Mouse (Mus musculus) regulatory T cell (primary cell): ENCODE results near the gene Fam186b.

Experiments
- in situ Hi-C: fragments of 300-600 bp; cut with MboI, MseI; formaldehyde crosslinking; loops from one replicate; pipeline ENCODE4 v1.15.1; 2025; ENCODE audit warnings: high pct_unique_total_duplicates

Fam186b gene

GRCm38 (mm10) chr15:99295484-99295981, at the start of gene Fam186b:
Fam186b (minus strand) TSS chr15:99295888.
- in situ Hi-C loops = no loop called here

GRCm38 (mm10) chr15:99344961-99345360, 49.3 kb upstream of the Fam186b start:
- in situ Hi-C loops = no loop called here

- in situ Hi-C loops = no loop called here
Measured at GRCm38 (mm10) chr15:99344148-99344870, 48.6 kb upstream of the Fam186b start.

- in situ Hi-C loops = no loop called here
Measured at GRCm38 (mm10) chr15:99343414-99344147, 47.9 kb upstream of the Fam186b start.

DNA sequence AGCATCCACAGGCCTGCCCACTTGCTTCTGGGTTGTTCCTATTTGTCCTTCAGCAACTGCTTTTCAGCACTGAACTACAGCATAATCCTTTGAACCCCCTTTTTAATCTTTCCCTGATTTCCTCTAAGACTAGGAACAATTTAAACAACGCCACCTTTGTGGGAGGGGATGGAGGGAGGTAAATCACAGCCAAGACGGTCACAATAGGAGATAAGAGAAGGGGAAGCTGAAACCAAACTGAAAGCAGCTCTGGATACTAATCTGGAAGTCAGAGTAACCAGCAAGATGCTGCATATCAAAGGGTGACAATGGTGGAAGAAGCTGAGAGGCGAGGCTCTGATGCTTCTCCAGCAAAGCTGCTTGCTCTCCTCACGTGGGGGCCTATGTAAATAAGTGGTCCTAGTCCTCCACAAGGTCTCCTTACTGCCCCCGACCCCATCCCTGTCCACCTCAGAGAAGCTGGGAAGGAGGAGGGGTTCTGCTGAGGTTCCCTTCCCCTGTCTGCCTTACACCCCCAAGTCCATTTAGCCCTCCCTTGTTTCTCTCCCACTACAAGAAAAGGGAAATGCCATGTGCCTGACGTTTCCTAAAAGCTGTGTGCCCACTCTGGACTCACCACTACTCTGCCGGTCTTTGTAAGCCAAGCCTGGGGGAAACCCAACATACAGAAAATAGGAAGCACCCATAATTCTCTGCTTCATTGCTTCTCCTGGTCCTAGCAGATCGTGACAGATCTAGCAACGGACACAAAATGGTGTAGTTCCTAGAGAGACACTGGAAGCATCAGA, 46.7 kb upstream of the Fam186b start:
- in situ Hi-C loops = no loop called here

- in situ Hi-C loops = no loop called here
Measured at GRCm38 (mm10) chr15:99341102-99341501, 45.4 kb upstream of the Fam186b start.

- in situ Hi-C loops = no loop called here
Measured at GRCm38 (mm10) chr15:99339669-99340068, 44.0 kb upstream of the Fam186b start.

DNA sequence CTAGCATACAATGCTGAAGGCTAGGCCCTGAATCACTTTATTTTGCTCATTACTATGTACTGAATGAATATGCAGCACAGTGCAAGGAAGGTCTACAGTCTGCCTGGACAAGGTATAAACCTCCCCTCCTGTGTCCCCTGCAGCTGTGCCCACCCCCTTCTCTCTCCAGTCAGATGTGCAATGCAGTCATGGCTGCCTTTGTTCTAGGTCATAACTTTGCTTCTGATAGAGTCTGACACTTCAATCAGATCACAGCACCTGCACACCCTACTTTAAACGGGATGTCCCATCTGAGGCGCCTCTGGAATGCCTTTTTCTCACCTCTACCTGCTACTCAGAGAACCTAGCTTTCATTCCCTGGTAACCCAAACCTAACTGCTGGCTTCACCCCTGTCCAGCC, 43.2 kb upstream of the Fam186b start:
- in situ Hi-C loops = no loop called here

DNA sequence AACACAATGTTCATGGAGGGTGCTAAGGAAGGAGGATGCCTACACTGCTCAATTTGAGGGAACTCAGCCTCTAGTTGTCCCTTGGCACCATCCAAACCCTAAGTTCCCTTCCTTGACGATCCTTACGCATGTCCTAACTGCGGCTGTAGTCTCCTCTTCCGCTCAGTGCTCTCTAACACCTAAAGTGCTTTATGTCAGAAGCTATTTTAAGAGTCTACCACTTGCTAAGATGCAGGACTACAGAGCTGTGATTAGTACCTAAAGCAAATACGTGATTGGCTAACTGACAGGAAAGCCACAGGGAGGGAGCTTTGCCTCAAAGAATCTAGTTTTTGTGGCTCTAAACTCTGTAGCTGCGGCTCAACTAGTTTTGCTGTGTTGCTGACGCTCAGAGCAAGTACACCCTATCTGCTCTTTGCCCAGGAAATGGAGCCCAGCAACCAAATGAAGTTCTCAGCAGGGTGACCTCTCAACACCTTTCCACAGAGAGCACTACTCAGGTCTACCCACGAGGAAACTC, 40.2 kb upstream of the Fam186b start:
- in situ Hi-C loops = no loop called here

GRCm38 (mm10) chr15:99334500-99334899, 38.8 kb upstream of the Fam186b start:
- in situ Hi-C loops = no loop called here

DNA sequence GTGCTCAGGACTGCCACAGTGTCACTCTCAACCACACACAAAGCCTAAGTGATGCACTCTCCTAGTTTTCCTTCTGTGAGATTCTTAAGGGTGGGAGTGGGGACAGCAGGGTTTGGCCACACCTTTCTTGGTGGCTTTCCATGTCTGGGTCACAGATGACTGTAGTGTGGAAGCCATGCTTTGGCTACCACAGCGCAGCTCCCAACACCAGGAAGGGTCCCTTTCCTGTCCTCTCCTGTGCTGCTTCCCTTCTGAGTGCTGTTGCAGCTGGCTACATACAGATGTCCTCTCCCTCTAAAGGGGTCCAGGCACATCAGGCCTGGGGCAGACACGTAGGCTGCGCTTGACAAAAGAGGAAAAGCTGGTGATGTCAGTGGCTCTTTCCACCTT, 38.0 kb upstream of the Fam186b start:
- in situ Hi-C loops = no loop called here

DNA sequence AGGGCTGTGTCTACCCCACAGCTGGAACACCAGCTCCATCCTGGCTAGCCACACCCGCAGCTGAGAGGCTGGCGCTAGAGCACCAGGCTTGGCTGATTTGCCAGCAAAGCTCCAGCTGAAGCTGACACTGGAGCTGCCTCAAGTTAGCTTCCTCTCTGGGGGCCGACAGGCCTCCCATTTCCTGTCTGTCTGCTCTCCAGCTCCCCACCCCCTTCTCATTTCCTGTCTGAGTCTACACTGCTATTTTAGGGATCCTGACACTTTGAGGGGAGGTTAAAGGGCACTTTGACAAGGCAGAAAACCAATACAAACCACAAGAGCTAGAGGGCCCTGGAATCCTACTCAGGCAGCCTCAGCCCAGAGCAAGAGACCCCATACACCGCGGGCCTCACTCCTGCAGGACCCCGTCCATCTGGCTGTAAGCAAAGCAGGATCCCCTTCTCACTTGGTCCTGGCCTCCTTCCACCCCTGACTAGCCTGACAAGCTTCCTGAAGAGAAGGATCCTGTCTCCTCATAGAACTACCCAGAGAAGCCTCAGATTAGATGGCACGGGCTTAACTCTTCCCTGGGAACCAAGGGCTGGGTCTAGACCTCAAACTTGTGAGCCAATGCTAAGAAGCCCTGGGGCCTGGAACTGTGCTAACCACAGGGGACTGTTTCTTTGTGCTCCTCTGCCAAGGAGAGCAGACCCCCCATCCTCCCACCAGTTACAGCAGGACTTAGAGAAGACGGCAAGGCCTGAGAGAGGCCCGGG, 37.4 kb upstream of the Fam186b start:
- in situ Hi-C loops = no loop called here

GRCm38 (mm10) chr15:99332111-99332510, 36.4 kb upstream of the Fam186b start:
- in situ Hi-C loops = no loop called here

GRCm38 (mm10) chr15:99331341-99331740, 35.7 kb upstream of the Fam186b start:
- in situ Hi-C loops = no loop called here

- in situ Hi-C loops = no loop called here
Measured at GRCm38 (mm10) chr15:99330324-99330723, 34.6 kb upstream of the Fam186b start.

DNA sequence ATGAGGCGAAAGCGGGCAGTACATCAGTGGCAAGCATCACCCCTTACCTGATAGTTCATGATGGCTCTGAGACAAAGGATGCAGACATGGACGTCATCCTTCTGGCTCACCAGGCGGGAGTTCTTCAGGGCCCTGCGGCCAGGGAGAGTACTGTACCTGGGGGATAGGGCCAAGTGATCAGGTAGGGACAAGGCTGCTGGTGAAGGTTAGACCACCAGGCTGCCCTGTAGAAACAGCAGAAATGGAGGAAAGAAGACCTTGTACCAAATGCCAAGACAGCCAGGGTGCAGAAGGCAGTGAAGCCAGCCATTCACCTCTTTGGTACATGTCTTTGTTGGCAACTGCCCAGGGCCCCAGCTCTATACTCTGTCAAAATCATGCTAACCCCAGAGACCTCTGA, 32.3 kb upstream of the Fam186b start:
- in situ Hi-C loops = no loop called here

DNA sequence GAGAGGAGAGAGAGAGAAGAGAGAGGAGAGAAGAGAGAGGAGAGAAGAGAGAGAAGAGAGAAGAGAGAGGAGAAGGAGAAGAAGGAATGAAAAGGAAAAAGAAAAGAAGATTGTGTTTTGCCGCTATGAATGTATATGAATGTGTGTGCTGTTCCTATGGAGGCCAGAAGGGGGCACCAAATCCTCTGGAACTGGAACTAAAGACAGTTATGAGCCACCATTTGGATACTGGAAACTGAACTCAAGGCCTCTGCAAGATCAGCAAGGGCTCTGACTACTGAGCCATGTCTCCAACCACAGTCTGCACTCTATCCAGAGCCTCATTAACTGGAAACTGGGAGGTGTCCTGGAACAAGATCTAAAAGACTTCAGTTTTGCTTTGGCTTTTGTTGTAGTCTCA, 31.3 kb upstream of the Fam186b start:
- in situ Hi-C loops = no loop called here

DNA sequence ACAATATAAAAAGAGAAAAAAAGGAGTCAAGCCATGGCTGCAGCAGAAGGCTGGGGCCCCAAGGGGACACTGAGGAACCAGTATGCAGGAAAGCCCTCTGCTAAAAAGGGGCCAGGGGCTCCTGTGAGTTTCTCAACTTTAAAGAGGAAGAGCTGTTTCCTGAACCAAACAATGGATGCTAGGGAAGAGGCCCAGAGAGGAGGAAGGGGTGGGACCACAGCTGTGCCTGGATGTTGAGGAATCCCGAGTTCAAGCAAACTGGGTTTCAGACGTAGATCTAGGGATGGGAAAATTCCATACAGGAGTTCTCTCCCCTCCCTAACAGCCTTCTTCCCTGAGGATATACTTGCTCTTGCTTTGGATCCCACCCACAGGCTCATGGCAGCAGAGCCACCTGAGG, 30.7 kb upstream of the Fam186b start:
- in situ Hi-C loops = no loop called here

DNA sequence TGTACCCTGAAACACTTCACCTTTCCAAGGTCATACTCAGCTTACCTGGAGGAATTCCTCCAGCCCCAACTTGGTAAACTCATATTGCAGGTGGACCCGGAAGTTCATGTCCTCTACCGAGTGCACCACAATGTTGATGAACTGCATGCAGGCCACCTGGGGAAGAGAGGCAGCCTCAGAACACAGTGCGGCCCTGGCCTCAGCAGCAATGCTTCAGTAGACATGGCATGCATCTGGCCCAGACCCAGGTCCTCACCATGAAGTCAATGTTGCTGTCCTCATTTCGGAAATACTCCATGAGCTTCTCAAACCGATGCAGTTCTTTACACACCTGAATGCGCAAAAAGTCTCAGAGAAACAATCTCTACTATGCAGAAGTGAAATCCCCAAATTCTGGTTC, 29.9 kb upstream of the Fam186b start:
- in situ Hi-C loops = no loop called here

DNA sequence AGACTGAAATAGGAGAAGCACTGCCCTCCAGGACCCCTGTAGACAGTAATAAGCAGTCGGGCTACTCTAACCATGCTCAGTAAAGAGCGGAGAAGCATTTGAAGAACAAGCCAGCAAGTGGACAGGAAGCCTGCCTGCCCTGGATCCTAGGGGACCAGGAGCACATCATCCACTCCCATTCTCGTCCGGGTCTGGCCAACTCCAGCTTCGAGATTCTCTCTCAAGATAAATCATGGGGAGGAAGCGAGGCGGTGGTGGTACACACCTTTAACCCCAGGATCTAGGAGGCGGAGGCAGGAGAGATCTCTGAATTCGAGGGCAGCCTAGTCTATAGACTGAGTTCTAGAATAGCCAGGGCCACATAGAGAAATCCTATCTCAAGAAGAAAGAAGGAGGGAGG, 28.5 kb upstream of the Fam186b start:
- in situ Hi-C loops = loop anchor here (5.0 kb wide), 1 partner anchor 53 kb away; no protein-coding TSS in a partner anchor

DNA sequence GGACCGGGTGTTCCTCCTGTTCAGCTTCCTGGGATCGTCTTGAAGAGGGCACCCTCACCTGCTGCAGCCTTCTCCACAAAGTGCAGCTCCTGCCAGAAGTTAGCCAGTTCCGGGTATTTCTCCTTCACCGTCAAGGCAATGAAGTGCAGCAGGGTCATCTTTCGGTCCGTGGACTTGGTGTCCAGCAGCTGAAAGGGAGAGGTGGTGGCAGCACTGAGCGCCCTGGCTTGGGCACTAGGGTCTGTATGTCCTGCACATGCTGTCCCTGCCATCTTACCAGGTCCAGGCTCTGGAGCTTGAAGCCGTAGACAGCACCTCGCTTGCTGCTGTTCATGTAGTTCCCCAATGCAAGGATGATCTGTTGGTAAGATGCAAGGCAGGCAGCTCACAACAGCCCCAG, 25.3 kb upstream of the Fam186b start:
- in situ Hi-C loops = loop anchor here (5.0 kb wide), 1 partner anchor 56 kb away; no protein-coding TSS in a partner anchor
